Mouse (Mus musculus) cerebellum, adult 11 months (tissue): Measurements from ENCODE around the gene Cyp46a1.

Experiments used
- DNase-seq: peaks from one replicate; pipeline ENCODE4 v3.0.0; 2022

Gene Cyp46a1

GRCm38 (mm10) chr12:108409100-108409499 is 74.9 kb downstream of the Cyp46a1 start:
- DNase-seq, result no peak

- DNase-seq, result no peak
Observed at GRCm38 (mm10) chr12:108410416-108411208, 76.4 kb downstream of the Cyp46a1 start.
